Mouse (Mus musculus) ES-Bruce4 (cell line): ENCODE results near the gene Serbp1.

Source experiments
- CTCF ChIP-seq: IDR thresholded peaks from one replicate; pipeline ENCODE4 v1.8.1; 2011; ENCODE audit warnings: low read depth, low read length
- POLR2A ChIP-seq: IDR thresholded peaks from one replicate; pipeline ENCODE4 v1.8.1; 2011; ENCODE audit warnings: low read length; ENCODE audit not compliant: insufficient read depth

DNA sequence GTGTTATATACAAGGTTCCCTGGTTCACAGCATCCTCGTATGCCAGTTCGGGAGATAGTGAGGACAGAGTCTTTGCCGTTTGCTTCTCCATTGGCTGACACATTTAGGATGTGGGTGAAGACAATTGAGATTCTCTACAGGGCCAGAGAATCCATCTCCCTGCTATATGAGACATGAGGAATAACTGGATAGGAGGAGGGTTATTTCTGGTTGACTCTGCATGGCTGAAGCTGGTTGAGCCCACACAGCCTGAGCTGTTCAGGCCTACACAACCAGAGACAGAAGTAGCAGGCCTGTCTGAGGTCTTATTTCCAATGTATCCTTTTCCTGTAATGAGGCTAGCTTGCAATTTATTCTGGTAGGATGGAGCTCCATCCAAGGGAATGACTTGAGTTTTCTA is 3.3 kb downstream of the Serbp1 start:
- TF ChIP-seq CTCF (no peak), POLR2A (no peak)
